Mouse (Mus musculus) lung, embryonic 16.5 days (tissue): ENCODE measurements at regions not wholly inside any gene's neighbourhood (a gene's known extent, or its start where the extent isn't known, plus 50 kb on each side); places are given as distances from the start of the nearest gene placed in this dataset.
A peak's percentile ranks its signal among the peaks of the same experiment; 100 is the strongest.

Experiments
- ATAC-seq: fragments of 200-750 bp; cut with Nextera tagmentation; 2 replicates; pipeline ENCODE4 v1.8.0; 2017; ENCODE audit warnings: low read depth, mild to moderate bottlenecking, moderate library complexity
- H3K27ac ChIP-seq: fragments of 300-500 bp; sonication (generic); 2 replicates; pipeline ENCODE4 v1.5.1; 2014; ENCODE audit warnings: mild to moderate bottlenecking, control low read depth, low read length
- H3K27me3 ChIP-seq: fragments of 300-500 bp; sonication (generic); 2 replicates; pipeline ENCODE4 v1.6.1; 2014; ENCODE audit warnings: low read depth, low read length, mixed read lengths; ENCODE audit not compliant: control insufficient read depth, insufficient read depth
- H3K36me3 ChIP-seq: fragments of 300-500 bp; sonication (generic); 2 replicates; pipeline ENCODE4 v1.6.1; 2014; ENCODE audit warnings: low read length; ENCODE audit not compliant: control insufficient read depth, insufficient read depth
- H3K4me1 ChIP-seq: fragments of 300-500 bp; sonication (generic); replicated peaks from 2 replicates; pipeline ENCODE4 v1.6.1; 2014; ENCODE audit warnings: low read length, mixed read lengths; ENCODE audit not compliant: control insufficient read depth, insufficient read depth
- H3K4me2 ChIP-seq: fragments of 300-500 bp; sonication (generic); 2 replicates; pipeline ENCODE4 v1.6.1; 2014; ENCODE audit warnings: low read depth, low read length, control low read depth
- H3K4me3 ChIP-seq: fragments of 300-500 bp; sonication (generic); 2 replicates; pipeline ENCODE4 v1.5.1; 2014; ENCODE audit warnings: mild to moderate bottlenecking, low read length, control low read depth
- H3K9ac ChIP-seq: fragments of 300-500 bp; sonication (generic); 2 replicates; pipeline ENCODE4 v1.6.1; 2014; ENCODE audit warnings: low read length, control low read depth
- H3K9me3 ChIP-seq: fragments of 300-500 bp; sonication (generic); 2 replicates; pipeline ENCODE4 v1.6.1; 2016; ENCODE audit warnings: low read length; ENCODE audit not compliant: control insufficient read depth
- WGBS: fragments of 180-500 bp; shearing (Covaris S2); extraction: QIAGEN DNeasy Blood & Tissue Kit; methylation state at CpG from one replicate; pipeline ENCODE4 v1.1.7; 2014; 5-methylcytosine and 5-hydroxymethylcytosine counted together

- Histone ChIP-seq H3K27ac (peak overlapping the region; percentile 68), H3K9ac (peak overlapping the region; percentile 12; the same call in 1 of the 2 replicates), H3K4me1 (peaks cover 24% of the 10 kb centered on the region), H3K27me3 (no peaks in the 10 kb centered on the region), H3K4me3 (0 out of 2 replicates have a peak overlapping the region, but pooled peaks have one; percentile 8), H3K4me2 (peak overlapping the region; percentile 19; the same call in 1 of the 2 replicates), H3K9me3 (no peaks in the 10 kb centered on the region), H3K36me3 (no peaks in the 10 kb centered on the region)
- 25% methylated on average over 10 of the region's 10 CpGs for WGBS
- ATAC-seq: no peak
Observed at GRCm38 (mm10) chr5:64738781-64739310, 64.3 kb upstream of the Klf3 start.

GRCm38 (mm10) chr5:64739311-64740261, 63.6 kb upstream of the Klf3 start:
- peak; percentile 85 for ATAC-seq
- Histone ChIP-seq H3K36me3 (no peaks in the 10 kb centered on the region), H3K9me3 (no peaks in the 10 kb centered on the region), H3K4me2 (peak overlapping the region; percentile 19; the same call in 1 of the 2 replicates), H3K4me3 (no peak overlapping the region), H3K27ac (peak overlapping the region; percentile 68), H3K4me1 (peaks cover 24% of the 10 kb centered on the region), H3K9ac (peak overlapping the region; percentile 35; the same call in 1 of the 2 replicates), H3K27me3 (no peaks in the 10 kb centered on the region)
- WGBS: 13% methylated on average over 15 of the region's 15 CpGs

GRCm38 (mm10) chr5:64744041-64744440, 59.1 kb upstream of the Klf3 start:
- Histone ChIP-seq H3K4me1 (peaks cover 10% of the 10 kb centered on the region), H3K4me3 (no peak overlapping the region)
- 60% methylated on average over 4 of the region's 4 CpGs for WGBS

GRCm38 (mm10) chr5:64744455-64744854, 58.7 kb upstream of the Klf3 start:
- Histone ChIP-seq H3K9ac (no peak overlapping the region), H3K36me3 (no peaks in the 10 kb centered on the region), H3K4me2 (no peak overlapping the region), H3K27me3 (no peaks in the 10 kb centered on the region), H3K4me1 (peaks cover 6% of the 10 kb centered on the region), H3K9me3 (no peaks in the 10 kb centered on the region), H3K4me3 (no peak overlapping the region), H3K27ac (no peak overlapping the region)
- WGBS: 76% methylated on average over 5 of the region's 5 CpGs
- ATAC-seq: no peak

More at GRCm38 (mm10) chr5:64744041-64744440, 59.1 kb upstream of the Klf3 start:
- no peak overlapping the region for H3K27ac ChIP-seq
- H3K4me2 ChIP-seq: no peak overlapping the region
- no peaks in the 10 kb centered on the region for H3K36me3 ChIP-seq
- H3K9me3 ChIP-seq: no peaks in the 10 kb centered on the region
- H3K9ac ChIP-seq: no peak overlapping the region
- no peak for ATAC-seq
- no peaks in the 10 kb centered on the region for H3K27me3 ChIP-seq

DNA sequence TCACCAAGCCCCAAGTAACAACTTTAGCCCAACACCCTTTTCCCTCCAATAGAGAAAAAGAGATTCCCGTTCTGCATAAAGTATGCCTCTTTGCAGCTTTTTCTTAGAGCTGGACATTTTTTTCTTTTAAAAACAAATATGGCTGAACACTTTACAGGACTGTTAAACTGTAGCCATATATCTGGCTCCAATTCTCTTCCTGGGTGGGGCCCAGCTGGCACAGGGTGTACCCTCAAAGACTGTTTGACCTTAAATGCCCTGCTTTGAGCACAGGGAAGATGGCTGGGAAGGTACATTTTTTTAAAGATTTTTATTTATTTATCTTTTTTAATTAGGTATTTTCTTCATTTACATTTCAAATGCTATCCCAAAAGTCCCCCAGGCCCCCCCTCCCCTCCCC, 55.7 kb upstream of the Klf3 start:
- Histone ChIP-seq H3K27me3 (no peaks in the 10 kb centered on the region), H3K9me3 (no peaks in the 10 kb centered on the region), H3K4me3 (no peak overlapping the region), H3K36me3 (no peaks in the 10 kb centered on the region), H3K27ac (no peak overlapping the region), H3K4me1 (peaks cover 7% of the 10 kb centered on the region), H3K9ac (no peak overlapping the region), H3K4me2 (no peak overlapping the region)
- WGBS: 61% methylated on average over 1 of the region's 1 CpGs
- ATAC-seq: no peak

- Histone ChIP-seq H3K27me3 (no peaks in the 10 kb centered on the region), H3K4me2 (no peak overlapping the region), H3K9ac (no peak overlapping the region), H3K4me3 (no peak overlapping the region), H3K4me1 (peaks cover 7% of the 10 kb centered on the region), H3K27ac (no peak overlapping the region), H3K9me3 (no peaks in the 10 kb centered on the region; the same call in 1 of the 2 replicates), H3K36me3 (no peaks in the 10 kb centered on the region)
- no peak for ATAC-seq
- WGBS: 77% methylated on average over 14 of the region's 14 CpGs
Observed at GRCm38 (mm10) chr5:64749415-64750166, 53.6 kb upstream of the Klf3 start.

DNA sequence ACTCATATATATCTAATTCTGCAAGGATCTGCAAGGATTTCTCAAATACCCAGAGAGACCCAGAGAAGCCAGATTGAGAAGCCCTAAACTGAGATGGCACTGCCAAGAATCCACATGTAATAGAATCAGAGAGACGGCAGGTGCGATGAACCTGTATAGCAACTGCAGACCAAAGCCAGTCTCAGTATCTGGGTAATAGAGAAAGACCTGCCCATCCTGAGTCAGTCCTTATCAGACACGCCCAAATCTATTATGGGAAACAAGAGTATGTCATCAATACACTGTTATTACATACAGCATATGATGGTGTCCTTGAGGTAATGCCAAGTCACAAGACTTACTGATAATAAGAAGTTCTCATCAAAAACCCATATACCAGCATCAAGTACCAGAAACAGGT, 52.8 kb upstream of the Klf3 start:
- Histone ChIP-seq H3K4me1 (peaks cover 7% of the 10 kb centered on the region), H3K4me2 (no peak overlapping the region), H3K27me3 (no peaks in the 10 kb centered on the region), H3K27ac (no peak overlapping the region), H3K9ac (no peak overlapping the region), H3K4me3 (no peak overlapping the region), H3K9me3 (no peaks in the 10 kb centered on the region; the same call in 1 of the 2 replicates), H3K36me3 (no peaks in the 10 kb centered on the region)
- no peak for ATAC-seq
- WGBS: 94% methylated on average over 3 of the region's 3 CpGs

GRCm38 (mm10) chr5:64750976-64751656, 52.1 kb upstream of the Klf3 start:
- Histone ChIP-seq H3K4me2 (no peak overlapping the region), H3K9ac (no peak overlapping the region), H3K9me3 (no peaks in the 10 kb centered on the region; the same call in 1 of the 2 replicates), H3K27me3 (no peaks in the 10 kb centered on the region), H3K4me3 (no peak overlapping the region), H3K4me1 (peaks cover 7% of the 10 kb centered on the region), H3K36me3 (no peaks in the 10 kb centered on the region), H3K27ac (no peak overlapping the region)
- peak; percentile 64 for ATAC-seq
- WGBS: 21% methylated on average over 7 of the region's 7 CpGs
